Mouse (Mus musculus) left cerebral cortex, postnatal 14 days (tissue): ENCODE data around the gene B4galt5. TPM values are rescaled to one million over a fixed set of nuclear protein-coding genes. Genes with fewer than 3 reads are reported as not detected.

Experiments
- total RNA-seq, 2 experiments: library from RNA; stranded (reverse); gene quantifications; 2 replicates each; pipeline ENCODE4 v1.2.3; 2021

The B4galt5 gene
- total RNA-seq, 2 experiments from 2014 or later: 63.0 to 64.9 TPM

Other genes with a start within 250 kb of the B4galt5 start
- 100 to 1,000 TPM; 149 to 157 TPM for gene Kcnb1, start 159.0 kb downstream of the B4galt5 start, total RNA-seq
- gene Ptgis, start 108.6 kb downstream of the B4galt5 start, total RNA-seq: 1 to 10 TPM; 2.7 to 3.2 TPM
- gene Slc9a8, start 72.5 kb upstream of the B4galt5 start, total RNA-seq: 10 to 100 TPM; 31.2 to 32.9 TPM
- gene Rnf114, start 143.5 kb upstream of the B4galt5 start, total RNA-seq: 10 to 100 TPM; 40.8 to 43.1 TPM
- gene Spata2, start 143.7 kb upstream of the B4galt5 start, total RNA-seq: 10 to 100 TPM; 74.5 to 77.2 TPM
- gene Snai1, start 189.0 kb upstream of the B4galt5 start, total RNA-seq: under 1 TPM; 0.86 to 0.95 TPM